Mouse (Mus musculus) cerebellum, adult 11-12 months (tissue): ENCODE data around the gene Glis2.

ENCODE experiments used
- DNase-seq: peaks from one replicate; pipeline ENCODE4 v3.0.0; 2022

Glis2 gene

GRCm38 (mm10) chr16:4605514-4606131 lies 11.1 kb downstream of the Glis2 start:
- DNase-seq, result no peak

- peak; percentile 56 for DNase-seq
These were observed 12.0 kb downstream of the Glis2 start for GRCm38 (mm10) chr16:4606431-4607084.

GRCm38 (mm10) chr16:4607818-4608531 lies 13.5 kb downstream of the Glis2 start:
- DNase-seq, result peak; percentile 83

GRCm38 (mm10) chr16:4608532-4609059 lies 14.1 kb downstream of the Glis2 start:
- no peak for DNase-seq

GRCm38 (mm10) chr16:4611193-4611592 lies 16.7 kb downstream of the Glis2 start:
- no peak for DNase-seq

GRCm38 (mm10) chr16:4611676-4612075 lies 17.2 kb downstream of the Glis2 start:
- no peak for DNase-seq

GRCm38 (mm10) chr16:4613736-4614135 lies 19.2 kb downstream of the Glis2 start:
- no peak for DNase-seq

- no peak for DNase-seq
These were observed 20.1 kb downstream of the Glis2 start for GRCm38 (mm10) chr16:4614639-4615038.

- DNase-seq, result no peak
These were observed 20.8 kb downstream of the Glis2 start for GRCm38 (mm10) chr16:4615297-4615696.

- DNase-seq, result no peak
These were observed 22.3 kb downstream of the Glis2 start for GRCm38 (mm10) chr16:4616829-4617228.

- DNase-seq, result no peak
These were observed 29.6 kb downstream of the Glis2 start for GRCm38 (mm10) chr16:4624074-4624473.

GRCm38 (mm10) chr16:4624481-4625110 lies 30.1 kb downstream of the Glis2 start, which contains the start of gene Pam16:
Gene Pam16 (minus strand): TSS chr16:4624988.
- peak; percentile 92 for DNase-seq

- no peak for DNase-seq
These were observed 32.6 kb downstream of the Glis2 start for GRCm38 (mm10) chr16:4627105-4627504.

GRCm38 (mm10) chr16:4628898-4629419 lies 34.4 kb downstream of the Glis2 start:
- no peak for DNase-seq

GRCm38 (mm10) chr16:4629950-4630349 lies 35.4 kb downstream of the Glis2 start:
- DNase-seq, result peak; percentile 74

GRCm38 (mm10) chr16:4632050-4632449 lies 37.5 kb downstream of the Glis2 start:
- no peak for DNase-seq

GRCm38 (mm10) chr16:4633661-4634060 lies 39.1 kb downstream of the Glis2 start:
- DNase-seq, result no peak

GRCm38 (mm10) chr16:4634681-4635080 lies 40.2 kb downstream of the Glis2 start:
- no peak for DNase-seq

GRCm38 (mm10) chr16:4635760-4636159 lies 41.2 kb downstream of the Glis2 start:
- DNase-seq, result no peak

GRCm38 (mm10) chr16:4638891-4639390 lies 44.4 kb downstream of the Glis2 start:
- DNase-seq, result no peak

GRCm38 (mm10) chr16:4639831-4640237 lies 45.3 kb downstream of the Glis2 start, which contains the start of the genes Vasn and Dnaja3:
Gene Vasn (plus strand): TSS chr16:4639941.
Gene Dnaja3 (plus strand): TSS chr16:4639989.
- DNase-seq, result no peak

GRCm38 (mm10) chr16:4640267-4641005 lies 45.9 kb downstream of the Glis2 start:
- no peak for DNase-seq
